Mouse (Mus musculus) embryonic fibroblast, embryonic 13.5 days (primary cell): ENCODE measurements around the gene Osbpl6.

ENCODE experiments used
- CTCF ChIP-seq: IDR thresholded peaks from 2 replicates; pipeline ENCODE4 v1.5.1; 2011; ENCODE audit warnings: mild to moderate bottlenecking, control low read depth, low read length, moderate library complexity, borderline replicate concordance; ENCODE audit not compliant: insufficient read depth
- POLR2A ChIP-seq: IDR thresholded peaks from 2 replicates; pipeline ENCODE4 v1.6.1; 2011; ENCODE audit warnings: low read depth, mild to moderate bottlenecking, control low read depth, low read length, moderate library complexity

- TF ChIP-seq CTCF (no peak), POLR2A (no peak)
Measured at GRCm38 (mm10) chr2:76592401-76592924, 186.2 kb downstream of the Osbpl6 start.
